ENCODE assay signal across 9 mouse cellular contexts in genomic region chr1:134495991-134496390, GRCm38 (mm10). TPM values are rescaled to one million over a fixed set of nuclear protein-coding genes. Genes with fewer than 3 reads are reported as not detected.
A peak's percentile ranks its signal among the peaks of the same experiment; 100 is the strongest.
DNase-seq lines count a peak whose midpoint lies in the region; ATAC-seq and TF ChIP-seq lines count a peak whose summit lies in the region.
"Had no signal": no experiment of that assay in that cellular context is flagged by ENCODE, and none has a peak within 500 bp of the region (broad histone marks: within the 10 kb centered on the region; RNA-seq: fewer than 3 reads in every experiment).

No protein-coding gene starts in this region.

- peak overlapping the region; percentile 38; the same call in 1 of the 2 replicates for H3K27ac ChIP-seq in gastrocnemius, adult 2 months
- H3K27ac ChIP-seq in CH12.LX (ENCODE audit: insufficient read depth, low read depth), result no peak overlapping the region
- no peak overlapping the region for H3K27ac ChIP-seq in embryonic facial prominence, embryonic 14.5 days (replicated peaks; ENCODE audit: low read depth, low read length)
- H3K27ac ChIP-seq in liver, embryonic 12.5 days, result no peak overlapping the region

- TF ChIP-seq POLR2A in CH12.LX (IDR thresholded peaks at IDR 0.05; ENCODE audit: low read depth, low read length), result no peak

- no peaks in the 10 kb centered on the region for H3K27me3 ChIP-seq in CH12.LX (replicated peaks)
- no peaks in the 10 kb centered on the region for H3K27me3 ChIP-seq in embryonic facial prominence, embryonic 14.5 days (replicated peaks; ENCODE audit: control insufficient read depth, insufficient read depth, low read length)
- H3K27me3 ChIP-seq in liver, embryonic 12.5 days (replicated peaks), result no peaks in the 10 kb centered on the region

- no peak for TF ChIP-seq CTCF in gastrocnemius, adult 2 months (IDR thresholded peaks at IDR 0.05)
- no peak for TF ChIP-seq CTCF in CH12.LX (conservative IDR thresholded peaks at IDR 0.05 in 1 of 2, IDR thresholded peaks at IDR 0.05 in 1 of 2; ENCODE audit: low read depth in 2 of 2, low read length in 2 of 2)

- in situ Hi-C loops in CH12.LX (cut with MboI; ENCODE audit: low pct_ligation_motif_present, low pct_unique_long_range_greater_than_20kb, low sequenced_read_pairs), result no loop called here

- peak overlapping the region; percentile 95; the same call in 1 of the 2 replicates for H3K4me2 ChIP-seq in CH12.LX (ENCODE audit: insufficient read depth, low read depth, poor library complexity, severe bottlenecking)
- H3K4me2 ChIP-seq in embryonic facial prominence, embryonic 14.5 days (ENCODE audit: low read depth, low read length), result peak overlapping the region; percentile 60
- H3K4me2 ChIP-seq in liver, embryonic 12.5 days, result peak overlapping the region; percentile 88

- no peaks in the 10 kb centered on the region for H3K9me3 ChIP-seq in CH12.LX (replicated peaks; ENCODE audit: low read length)
- no peaks in the 10 kb centered on the region for H3K9me3 ChIP-seq in embryonic facial prominence, embryonic 14.5 days (ENCODE audit: control insufficient read depth, low read length)
- H3K9me3 ChIP-seq in liver, embryonic 12.5 days (replicated peaks), result no peaks in the 10 kb centered on the region

- peaks cover 0 to 44% of the 10 kb centered on the region in 2 experiments for H3K36me3 ChIP-seq in CH12.LX (replicated peaks in 1 of 2; ENCODE audit: control insufficient read depth in 1 of 2, insufficient read depth in 1 of 2, low read length in 1 of 2)
- H3K36me3 ChIP-seq in embryonic facial prominence, embryonic 14.5 days (ENCODE audit: control insufficient read depth, insufficient read depth, low read length), result 0 out of 2 replicates have a peak, but pooled peaks cover 3% of the 10 kb centered on the region
- peaks cover 27% of the 10 kb centered on the region for H3K36me3 ChIP-seq in liver, embryonic 12.5 days

- TF ChIP-seq EP300 in CH12.LX (IDR thresholded peaks at IDR 0.05; ENCODE audit: low read length), result no peak

- dilution Hi-C loops in CH12.LX (cut with MboI; ENCODE audit: extremely low pct_ligation_motif_present, extremely low pct_unique_long_range_greater_than_20kb, low sequenced_read_pairs), result no loop called here

- H3K4me1 ChIP-seq in CH12.LX (ENCODE audit: control insufficient read depth in 1 of 2, insufficient read depth in 2 of 2), result peaks cover 4 to 21% of the 10 kb centered on the region in 2 experiments
- H3K4me1 ChIP-seq in embryonic facial prominence, embryonic 14.5 days (ENCODE audit: control insufficient read depth, insufficient read depth, low read length), result no peaks in the 10 kb centered on the region
- peaks cover 36% of the 10 kb centered on the region for H3K4me1 ChIP-seq in liver, embryonic 12.5 days

- TF ChIP-seq RAD21 in CH12.LX (IDR thresholded peaks at IDR 0.05; ENCODE audit: low read depth, low read length), result no peak

- ATAC-seq in embryonic facial prominence, embryonic 14.5 days (ENCODE audit: low read depth), result no peak
- no peak for ATAC-seq in liver, embryonic 12.5 days

- peaks cover 21% of the 10 kb centered on the region for H3K79me2 ChIP-seq in CH12.LX (replicated peaks; ENCODE audit: control insufficient read depth, extremely low read depth, insufficient read depth, poor library complexity, severe bottlenecking)

- peak overlapping the region; percentile 42; the same call in 1 of the 2 replicates for H3K9ac ChIP-seq in CH12.LX (ENCODE audit: insufficient read depth, low read depth)
- H3K9ac ChIP-seq in embryonic facial prominence, embryonic 14.5 days (ENCODE audit: low read depth, low read length), result no peak overlapping the region; the same call in 1 of the 2 replicates
- H3K9ac ChIP-seq in liver, embryonic 12.5 days, result peak overlapping the region; percentile 75

- DNase-seq in gastrocnemius, adult 2 months, result no peak
- no peak for DNase-seq in gastrocnemius, postnatal 4 days (ENCODE audit: low spot score in 2 of 2)
- DNase-seq in CH12.LX (ENCODE audit: extremely low read depth), result no peak
- DNase-seq in embryonic facial prominence, embryonic 14.5 days (ENCODE audit: low spot score), result no peak
- no peak for DNase-seq in right cerebral cortex, adult 18-20 months
- DNase-seq in left cerebral cortex, postnatal 25 days (ENCODE audit: low spot score in 2 of 2), result no peak
- no peak for DNase-seq in layer of hippocampus, adult 11-12 months (ENCODE audit: low spot score)
- DNase-seq: cerebellum, postnatal 14 days had no signal

- peak overlapping the region; percentile 97 for H3K4me3 ChIP-seq in gastrocnemius, adult 2 months
- H3K4me3 ChIP-seq in CH12.LX (replicated peaks in 1 of 3; ENCODE audit: low read depth in 2 of 3, low read length in 2 of 3, poor library complexity in 1 of 3), result peak overlapping the region in 2 of 3 experiments; percentile 73 to 81
- peak overlapping the region; percentile 66 for H3K4me3 ChIP-seq in embryonic facial prominence, embryonic 14.5 days (ENCODE audit: low read depth, low read length)
- peak overlapping the region; percentile 73 for H3K4me3 ChIP-seq in liver, embryonic 12.5 days

- WGBS in embryonic facial prominence, embryonic 14.5 days, result 70% methylated on average over 10 of the region's 10 CpGs
- WGBS in liver, embryonic 12.5 days (ENCODE audit: insufficient replicate concordance), result 88% methylated on average over 10 of the region's 10 CpGs

- intact Hi-C loops in gastrocnemius, adult 2 months (cut with DNase I), result no loop called here
- intact Hi-C loops in left cerebral cortex, postnatal 25 days (cut with DNase I), result no loop called here

TF ChIP-seq in CH12.LX, 34 proteins besides CTCF, POLR2A, EP300 and RAD21:
- TF ChIP-seq JUN (IDR thresholded peaks at IDR 0.05; ENCODE audit: insufficient read depth, low read depth, low read length) (no peak), PAX5 (IDR thresholded peaks at IDR 0.05; ENCODE audit: low read length) (no peak), MYC (IDR thresholded peaks at IDR 0.05; ENCODE audit: low read depth, low read length) (no peak), MXI1 (IDR thresholded peaks at IDR 0.05; ENCODE audit: low read depth, low read length) (no peak), CHD2 (IDR thresholded peaks at IDR 0.05; ENCODE audit: low read length) (no peak), SMC3 (IDR thresholded peaks at IDR 0.05; ENCODE audit: low read depth, low read length) (no peak), MAX (IDR thresholded peaks at IDR 0.05; ENCODE audit: low read length) (no peak), SIN3A (IDR thresholded peaks at IDR 0.05; ENCODE audit: low read length) (no peak), ZMIZ1 (IDR thresholded peaks at IDR 0.05; ENCODE audit: low read depth, low read length) (no peak), USF1 (IDR thresholded peaks at IDR 0.05; ENCODE audit: low read depth, low read length) (no peak), CHD1 (IDR thresholded peaks at IDR 0.05; ENCODE audit: low read depth, low read length) (no peak), HCFC1 (IDR thresholded peaks at IDR 0.05; ENCODE audit: low read depth, low read length) (no peak), MEF2A (IDR thresholded peaks at IDR 0.05; ENCODE audit: borderline replicate concordance, low read depth, low read length) (no peak), ZNF384 (IDR thresholded peaks at IDR 0.05; ENCODE audit: low read depth, low read length) (no peak), BHLHE40 (IDR thresholded peaks at IDR 0.05; ENCODE audit: low read depth, low read length) (no peak)

RNA-seq across cellular contexts. Expression of gene Rabif, which starts 1.5 kb away (rescaled TPM):
- total RNA-seq in gastrocnemius, adult 2 months (2021), result 1 to 10 TPM; 5.5 to 6.7 TPM
- total RNA-seq in gastrocnemius, postnatal 4 days (2021), result 10 to 100 TPM; 12.0 to 13.5 TPM
- 12.5 and 14.6 TPM in 2 replicates for total RNA-seq in CH12.LX (2012; rRNA removed)
- total RNA-seq in CH12.LX (2014; rRNA removed), result 22.4 and 23.4 TPM in 2 replicates
- 17.2 and 22.9 TPM in 2 replicates for polyA plus RNA-seq in CH12.LX (2012; ENCODE audit: insufficient read length, low read depth)
- 42.9 and 44.6 TPM in 2 replicates for polyA plus RNA-seq in embryonic facial prominence, embryonic 14.5 days (2014; fragmentation: Nextera tagmentation; extraction: Ambion mirVana)
- 23.5 and 24.2 TPM in 2 replicates for polyA plus RNA-seq in liver, embryonic 12.5 days (2016; fragmentation: Nextera tagmentation; extraction: Ambion mirVana)
- 10 to 100 TPM; 30.6 to 31.8 TPM for total RNA-seq in left cerebral cortex, postnatal 25 days (2021)

RNA-seq across cellular contexts. Expression of gene Klhl12, which starts 40.7 kb away (rescaled TPM):
- 10 to 100 TPM; 17.9 to 20.6 TPM for total RNA-seq in gastrocnemius, adult 2 months (2021)
- total RNA-seq in gastrocnemius, postnatal 4 days (2021), result 10 to 100 TPM; 12.5 to 16.1 TPM
- total RNA-seq in CH12.LX (2012; rRNA removed), result 17.6 and 18.2 TPM in 2 replicates
- 20.6 and 20.8 TPM in 2 replicates for total RNA-seq in CH12.LX (2014; rRNA removed)
- polyA plus RNA-seq in CH12.LX (2012; ENCODE audit: insufficient read length, low read depth), result 17.5 and 19.1 TPM in 2 replicates
- 24.6 and 24.7 TPM in 2 replicates for polyA plus RNA-seq in embryonic facial prominence, embryonic 14.5 days (2014; fragmentation: Nextera tagmentation; extraction: Ambion mirVana)
- 40.2 and 41.7 TPM in 2 replicates for polyA plus RNA-seq in liver, embryonic 12.5 days (2016; fragmentation: Nextera tagmentation; extraction: Ambion mirVana)
- 10 to 100 TPM; 37.1 to 37.7 TPM for total RNA-seq in left cerebral cortex, postnatal 25 days (2021)

RNA-seq across cellular contexts. Expression of gene Mgat4e, which starts 53.5 kb away (rescaled TPM):
- total RNA-seq in gastrocnemius, adult 2 months (2021), result not detected
- not detected for total RNA-seq in gastrocnemius, postnatal 4 days (2021)
- total RNA-seq in CH12.LX (2012; rRNA removed) (0.08 TPM in 1 of 2 replicates, not detected in the other), CH12.LX (2014; rRNA removed) (not detected in 2 replicates)
- not detected in 2 replicates for polyA plus RNA-seq in CH12.LX (2012; ENCODE audit: insufficient read length, low read depth)
- polyA plus RNA-seq in embryonic facial prominence, embryonic 14.5 days (2014; fragmentation: Nextera tagmentation; extraction: Ambion mirVana), result not detected in 2 replicates
- not detected in 2 replicates for polyA plus RNA-seq in liver, embryonic 12.5 days (2016; fragmentation: Nextera tagmentation; extraction: Ambion mirVana)
- not detected for total RNA-seq in left cerebral cortex, postnatal 25 days (2021)
